In genomic region chr19:23771971-23772370, GRCm38 (mm10) we compare ENCODE assay signal across 12 mouse cellular contexts. TPM values are rescaled to one million over a fixed set of nuclear protein-coding genes. Genes with fewer than 3 reads are reported as not detected.
DNase-seq lines count a peak whose midpoint lies in the region; TF ChIP-seq lines count a peak whose summit lies in the region.
"Had no signal": no experiment of that assay in that cellular context is flagged by ENCODE, and none has a peak within 500 bp of the region (broad histone marks: within the 10 kb centered on the region; RNA-seq: fewer than 3 reads in every experiment).

No protein-coding gene starts in this region.

- H3K4me1 ChIP-seq in heart, adult 2 months (ENCODE audit: control insufficient read depth, insufficient read depth, low read length), result no peaks in the 10 kb centered on the region
- H3K4me1 ChIP-seq in limb, embryonic 10.5 days, result no peaks in the 10 kb centered on the region
- H3K4me1 ChIP-seq: heart, embryonic 15.5 days had no signal

- no peak overlapping the region for H3K27ac ChIP-seq in heart, adult 2 months
- H3K27ac ChIP-seq in limb, embryonic 10.5 days, result no peak overlapping the region
- H3K27ac ChIP-seq: forebrain, embryonic 12.5 days; heart, embryonic 15.5 days had no signal

- no peak overlapping the region for H3K9ac ChIP-seq in heart, adult 2 months (ENCODE audit: low read depth, low read length)
- H3K9ac ChIP-seq: forebrain, embryonic 12.5 days; heart, embryonic 15.5 days had no signal

- no peak overlapping the region for H3K4me3 ChIP-seq in heart, adult 2 months
- no peak overlapping the region for H3K4me3 ChIP-seq in limb, embryonic 10.5 days
- H3K4me3 ChIP-seq: forebrain, embryonic 12.5 days; heart, embryonic 15.5 days had no signal

- no peak for DNase-seq in heart, adult 2 months
- no peak for DNase-seq in heart, adult 9 months (ENCODE audit: low spot score in 2 of 2)
- DNase-seq in spleen, postnatal 4 days (ENCODE audit: low spot score in 2 of 2), result peak; percentile 20 to 69
- no peak for DNase-seq in spleen, postnatal 36 days (ENCODE audit: low spot score in 2 of 2)
- DNase-seq in limb, embryonic 10.5 days (ENCODE audit: low spot score), result peak; percentile 50
- DNase-seq in thymus, postnatal 36 days, result peak; percentile 11 to 28
- no peak for DNase-seq in heart, postnatal 10 days
- DNase-seq in right cerebral cortex, postnatal 36 days (ENCODE audit: low spot score in 2 of 2), result no peak
- DNase-seq: cerebellum, postnatal 25 days; layer of hippocampus, postnatal 36 days had no signal

- peak; percentile 61 for TF ChIP-seq CTCF in heart, adult 2 months (IDR thresholded peaks at IDR 0.05)

- no peaks in the 10 kb centered on the region for H3K79me2 ChIP-seq in heart, adult 2 months (replicated peaks; ENCODE audit: control insufficient read depth, insufficient read depth, low read length)

- intact Hi-C loops in heart, adult 2 months (cut with DNase I), result no loop called here
- intact Hi-C loops in heart, postnatal 10 days (cut with DNase I), result no loop called here

- H3K27me3 ChIP-seq in heart, adult 2 months (ENCODE audit: control insufficient read depth, insufficient read depth, low read length), result no peaks in the 10 kb centered on the region
- no peaks in the 10 kb centered on the region for H3K27me3 ChIP-seq in limb, embryonic 10.5 days (ENCODE audit: low read depth, poor library complexity, severe bottlenecking)
- H3K27me3 ChIP-seq: heart, embryonic 15.5 days had no signal

- H3K9me3 ChIP-seq in limb, embryonic 10.5 days (replicated peaks), result no peaks in the 10 kb centered on the region
- H3K9me3 ChIP-seq: forebrain, embryonic 12.5 days; heart, embryonic 15.5 days had no signal

- no peak for TF ChIP-seq EP300 in heart, adult 2 months (IDR thresholded peaks at IDR 0.05; ENCODE audit: insufficient read depth, low read depth, low read length)

- WGBS in heart, adult 2 months, result 73% methylated on average over 7 of the region's 7 CpGs
- WGBS in limb, embryonic 10.5 days, result 68% methylated on average over 7 of the region's 7 CpGs

- H3K36me3 ChIP-seq in heart, adult 2 months (ENCODE audit: control insufficient read depth, insufficient read depth, low read length), result no peaks in the 10 kb centered on the region
- no peaks in the 10 kb centered on the region for H3K36me3 ChIP-seq in limb, embryonic 10.5 days
- H3K36me3 ChIP-seq: forebrain, embryonic 12.5 days; heart, embryonic 15.5 days had no signal

- no peak for TF ChIP-seq POLR2A in heart, adult 2 months (IDR thresholded peaks at IDR 0.05; ENCODE audit: insufficient read depth, low read depth, low read length)

RNA-seq across cellular contexts. Expression of gene Apba1, which starts 13.3 kb away (rescaled TPM):
- total RNA-seq in heart, adult 2 months (2021), result 1 to 10 TPM; 3.0 to 3.9 TPM
- polyA plus RNA-seq in heart, adult 2 months (2012; rRNA removed), result 2.7 and 3.3 TPM in 2 replicates
- polyA plus RNA-seq in limb, embryonic 10.5 days (2016; fragmentation: Nextera tagmentation; extraction: Ambion mirVana), result 0.10 and 0.16 TPM in 2 replicates
- total RNA-seq in heart, postnatal 10 days (2021), result 1 to 10 TPM; 7.3 to 7.6 TPM

Comparison
In these comparisons a context has a peak if more than half of its experiments do, and no peak if none do; other contexts are left out.
1. DNase-seq: peak in spleen, postnatal 4 days (2 of 2), limb, embryonic 10.5 days (single experiment) and thymus, postnatal 36 days (2 of 2); none in heart, adult 2 months (0 of 2), heart, adult 9 months (0 of 2), spleen, postnatal 36 days (0 of 2), heart, postnatal 10 days (0 of 2) and right cerebral cortex, postnatal 36 days (0 of 2).